ENCODE assay signal across 8 mouse cellular contexts in the genomic region with DNA sequence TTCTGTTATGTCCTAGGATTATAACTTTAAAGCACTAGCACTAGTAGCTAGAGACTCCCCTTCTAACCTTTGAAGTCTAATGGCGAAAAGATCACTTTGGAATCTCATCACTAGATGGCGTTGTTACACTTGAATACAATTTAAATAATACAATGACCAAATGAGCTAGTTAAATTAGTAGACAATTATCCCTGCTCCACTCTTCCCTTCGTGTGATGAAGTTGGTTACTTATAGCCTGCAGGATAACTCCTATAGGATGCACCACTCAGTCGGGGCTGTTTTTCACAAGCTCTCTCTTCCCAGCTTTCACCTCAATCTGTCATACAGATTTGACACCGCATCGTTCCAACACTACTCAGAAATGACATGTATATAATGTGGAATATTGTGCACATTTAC.
A peak's percentile ranks its signal among the peaks of the same experiment; 100 is the strongest.
DNase-seq lines count a peak whose midpoint lies in the region; ATAC-seq and TF ChIP-seq lines count a peak whose summit lies in the region.
"Had no signal": no experiment of that assay in that cellular context is flagged by ENCODE, and none has a peak within 500 bp of the region (broad histone marks: within the 10 kb centered on the region; RNA-seq: fewer than 3 reads in every experiment).

No protein-coding gene starts in this region.

- no peak for TF ChIP-seq POLR2A in liver, adult 2 months (IDR thresholded peaks at IDR 0.05; ENCODE audit: extremely low read depth, insufficient read depth, low read length)
- TF ChIP-seq POLR2A in limb, embryonic 14.5 days (IDR thresholded peaks at IDR 0.05; ENCODE audit: borderline replicate concordance, extremely low read depth, insufficient read depth, insufficient read length) = no peak

- 42% methylated on average over 6 of the region's 6 CpGs for WGBS in liver, adult 2 months
- WGBS in liver, embryonic 11.5 days = 34% methylated on average over 6 of the region's 6 CpGs
- 27% methylated on average over 6 of the region's 6 CpGs for WGBS in limb, embryonic 14.5 days

- no peak overlapping the region for H3K4me2 ChIP-seq in liver, embryonic 11.5 days
- H3K4me2 ChIP-seq in limb, embryonic 14.5 days (replicated peaks; ENCODE audit: low read depth, low read length, severe bottlenecking) = no peak overlapping the region

- TF ChIP-seq CTCF in liver, adult 2 months (IDR thresholded peaks at IDR 0.05; ENCODE audit: low read depth, low read length) = no peak

- no peaks in the 10 kb centered on the region for H3K79me2 ChIP-seq in liver, adult 2 months (ENCODE audit: control insufficient read depth, insufficient read depth, low read length)

- ATAC-seq in liver, embryonic 11.5 days (replicated peaks; ENCODE audit: low FRiP score) = no peak
- no peak for ATAC-seq in limb, embryonic 14.5 days (ENCODE audit: low FRiP score, low read depth)

- no peaks in the 10 kb centered on the region for H3K9me3 ChIP-seq in liver, embryonic 11.5 days (ENCODE audit: control insufficient read depth, low read length)
- H3K9me3 ChIP-seq in limb, embryonic 14.5 days (ENCODE audit: control insufficient read depth, low read length) = no peaks in the 10 kb centered on the region

- no peak overlapping the region for H3K9ac ChIP-seq in liver, adult 2 months (ENCODE audit: low read depth, low read length)
- no peak overlapping the region for H3K9ac ChIP-seq in liver, embryonic 11.5 days (ENCODE audit: low read depth, low read length)
- no peak overlapping the region for H3K9ac ChIP-seq in limb, embryonic 14.5 days (ENCODE audit: low read depth, low read length, severe bottlenecking)

- no peak overlapping the region for H3K27ac ChIP-seq in liver, adult 2 months (replicated peaks; ENCODE audit: insufficient read depth, low read depth, low read length)
- H3K27ac ChIP-seq in liver, embryonic 11.5 days (ENCODE audit: low read depth, low read length) = no peak overlapping the region
- no peak overlapping the region for H3K27ac ChIP-seq in limb, embryonic 14.5 days (replicated peaks; ENCODE audit: low read depth, low read length)
- H3K27ac ChIP-seq: macrophage had no signal

- DNase-seq in liver, adult 2 months (ENCODE audit: extremely low read depth, low read depth, low spot score) = peak; percentile 20
- DNase-seq in liver, embryonic 11.5 days (ENCODE audit: low spot score) = no peak
- peak; percentile 13 for DNase-seq in WW6 (ENCODE audit: low read depth, low spot score)
- DNase-seq in embryo, embryonic 11.5 days (ENCODE audit: low read depth, low spot score) = peak; percentile 31
- peak; percentile 44 for DNase-seq in limb, embryonic 14.5 days (ENCODE audit: low spot score)
- DNase-seq in gastrocnemius, postnatal 4 days (ENCODE audit: low spot score in 2 of 2) = no peak
- no peak for DNase-seq in kidney, postnatal 25 days

- H3K4me3 ChIP-seq in liver, adult 2 months (ENCODE audit: insufficient read depth, low read depth, low read length) = no peak overlapping the region
- H3K4me3 ChIP-seq in liver, embryonic 11.5 days (ENCODE audit: low read depth, low read length) = no peak overlapping the region
- no peak overlapping the region for H3K4me3 ChIP-seq in limb, embryonic 14.5 days (replicated peaks; ENCODE audit: low read length)

- no peaks in the 10 kb centered on the region for H3K36me3 ChIP-seq in liver, adult 2 months (ENCODE audit: control insufficient read depth, insufficient read depth, low read length)
- no peaks in the 10 kb centered on the region for H3K36me3 ChIP-seq in liver, embryonic 11.5 days (ENCODE audit: control insufficient read depth, insufficient read depth, low read length)
- H3K36me3 ChIP-seq in limb, embryonic 14.5 days (ENCODE audit: control insufficient read depth, insufficient read depth, low read length) = no peaks in the 10 kb centered on the region

- no peaks in the 10 kb centered on the region for H3K27me3 ChIP-seq in liver, adult 2 months (ENCODE audit: control insufficient read depth, insufficient read depth, low read length)
- H3K27me3 ChIP-seq in liver, embryonic 11.5 days (replicated peaks; ENCODE audit: control insufficient read depth, insufficient read depth, low read length) = no peaks in the 10 kb centered on the region
- no peaks in the 10 kb centered on the region for H3K27me3 ChIP-seq in limb, embryonic 14.5 days (ENCODE audit: control insufficient read depth, insufficient read depth, low read length)

- no peaks in the 10 kb centered on the region for H3K4me1 ChIP-seq in liver, adult 2 months (ENCODE audit: control insufficient read depth, insufficient read depth, low read length)
- H3K4me1 ChIP-seq in liver, embryonic 11.5 days (replicated peaks; ENCODE audit: control insufficient read depth, insufficient read depth, low read length) = no peaks in the 10 kb centered on the region
- H3K4me1 ChIP-seq in limb, embryonic 14.5 days (ENCODE audit: control insufficient read depth, insufficient read depth, low read length) = no peaks in the 10 kb centered on the region

Comparison
In these comparisons a context has a peak if more than half of its experiments do, and no peak if none do; other contexts are left out.
1. DNase-seq: peak in liver, adult 2 months (single experiment), WW6 (single experiment), embryo, embryonic 11.5 days (single experiment) and limb, embryonic 14.5 days (single experiment); none in liver, embryonic 11.5 days (single experiment), gastrocnemius, postnatal 4 days (0 of 2) and kidney, postnatal 25 days (0 of 2).